Mouse (Mus musculus) lung, adult 2 months (tissue): ENCODE data around the gene BC048507. TPM values are rescaled to one million over a fixed set of nuclear protein-coding genes. Genes with fewer than 3 reads are reported as not detected.
"Not testable (repeated sequence)": the region's sequence is repeated elsewhere in the genome, so short reads cannot be mapped to it uniquely, and the experiment has no call there.

Source experiments
- DNase-seq: peaks from one replicate; pipeline ENCODE4 v3.0.0; 2022
- H3K4me1 ChIP-seq: fragments of 200-500 bp; 2 replicates; pipeline ENCODE4 v1.6.1; 2011; ENCODE audit warnings: low read length; ENCODE audit not compliant: control insufficient read depth, insufficient read depth
- H3K4me3 ChIP-seq: fragments of 200-500 bp; replicated peaks from 2 replicates; pipeline ENCODE3; 2011; ENCODE audit warnings: low read depth, mild to moderate bottlenecking, control low read depth, low read length; ENCODE audit errors: extremely low read depth
- CTCF ChIP-seq: fragments of 200-500 bp; IDR thresholded peaks from 2 replicates; pipeline ENCODE4 v1.5.1; 2011; ENCODE audit warnings: mild to moderate bottlenecking, low read length, control low read depth; ENCODE audit not compliant: insufficient read depth
- POLR2A ChIP-seq: fragments of 200-500 bp; IDR thresholded peaks from 2 replicates; pipeline ENCODE4 v1.6.1; 2011; ENCODE audit warnings: low read depth, mild to moderate bottlenecking, control low read depth, low read length, borderline replicate concordance; ENCODE audit errors: extremely low read depth
- WGBS: fragments of 180-500 bp; shearing (Covaris S2); methylation state at CpG from one replicate; pipeline ENCODE4 v1.1.7; 2018; 5-methylcytosine and 5-hydroxymethylcytosine counted together
- polyA plus RNA-seq: library from polyadenylated mRNA; depleted of rRNA; stranded (reverse); fragments of >200 nt; gene quantifications from 2 replicates; pipeline ENCODE4 v1.2.3, GENCODE M21; 2012; rRNA removed

BC048507 gene
- polyA plus RNA-seq, 1 experiment = not detected

DNA sequence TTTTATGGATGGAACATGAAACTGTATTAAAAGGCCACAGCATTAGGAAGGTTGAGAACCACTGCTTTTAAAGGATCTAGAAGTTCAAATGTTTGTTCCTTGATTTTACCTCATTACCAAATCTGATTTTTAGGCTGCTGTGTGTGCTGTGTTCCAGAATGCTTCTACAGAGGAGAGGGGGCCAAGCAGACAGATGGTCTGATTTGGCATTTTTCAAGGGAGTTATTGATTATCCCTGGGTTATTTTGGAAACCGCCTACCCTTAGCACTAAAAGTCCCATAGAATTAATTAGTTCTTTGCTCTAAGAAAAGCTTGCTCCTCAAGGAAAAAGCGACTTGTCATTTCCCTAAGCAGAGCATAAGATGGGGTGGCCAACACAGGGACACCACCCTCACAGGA, 9.1 kb upstream of the BC048507 start:
- no peaks in the 10 kb centered on the region for H3K4me1 ChIP-seq
- WGBS = 80% methylated on average over 2 of the region's 2 CpGs
- DNase-seq = no peak
- TF ChIP-seq CTCF (no peak), POLR2A (no peak)
- H3K4me3 ChIP-seq = no peak overlapping the region

DNA sequence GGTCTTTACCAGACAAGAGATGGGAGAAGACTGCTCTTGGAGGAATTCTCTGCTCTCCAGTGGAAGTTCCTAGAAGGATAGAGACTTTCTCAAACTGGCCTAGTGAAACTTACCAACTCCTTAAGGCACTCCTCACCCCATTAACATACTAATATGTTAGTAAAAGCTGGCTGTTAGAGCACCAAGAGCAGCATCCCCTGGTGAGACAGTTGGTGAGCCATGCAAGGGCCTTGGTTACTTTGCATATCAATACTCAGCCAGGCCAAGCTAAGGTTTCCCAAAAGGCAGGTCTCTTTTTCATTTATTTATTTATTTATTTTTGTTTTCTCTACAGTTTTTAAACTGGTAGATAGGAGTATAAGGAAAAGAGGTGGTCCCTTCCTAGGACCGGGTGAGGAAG, 5.8 kb upstream of the BC048507 start:
- WGBS = 4% methylated on average over 1 of the region's 1 CpGs
- Histone ChIP-seq H3K4me3 (no peak overlapping the region), H3K4me1 (no peaks in the 10 kb centered on the region)
- TF ChIP-seq POLR2A = no peak
- TF ChIP-seq CTCF = no peak
- no peak for DNase-seq

DNA sequence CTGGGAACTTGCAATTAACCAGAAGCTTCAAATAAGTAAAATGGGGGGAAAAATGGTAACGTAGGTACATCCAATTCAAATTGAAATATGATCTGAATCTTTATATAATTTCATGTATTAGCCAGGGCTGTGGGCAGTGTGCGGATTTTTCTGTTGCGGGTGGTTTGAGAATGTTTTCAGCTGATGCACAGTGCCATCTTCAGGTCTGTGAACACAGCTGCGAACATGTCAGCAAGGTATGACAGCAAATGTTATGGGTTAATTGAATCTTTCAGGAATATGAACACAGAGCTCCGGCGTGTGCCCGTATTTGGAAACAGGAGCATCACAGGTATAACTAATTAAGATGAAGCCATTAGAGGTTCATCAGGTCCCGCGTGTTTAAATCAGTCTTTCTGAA, 618 bp upstream of the BC048507 start:
- DNase-seq = no peak
- Histone ChIP-seq H3K4me1 (no peaks in the 10 kb centered on the region), H3K4me3 (no peak overlapping the region)
- WGBS = 78% methylated on average over 9 of the region's 9 CpGs
- TF ChIP-seq POLR2A (no peak), CTCF (no peak)

DNA sequence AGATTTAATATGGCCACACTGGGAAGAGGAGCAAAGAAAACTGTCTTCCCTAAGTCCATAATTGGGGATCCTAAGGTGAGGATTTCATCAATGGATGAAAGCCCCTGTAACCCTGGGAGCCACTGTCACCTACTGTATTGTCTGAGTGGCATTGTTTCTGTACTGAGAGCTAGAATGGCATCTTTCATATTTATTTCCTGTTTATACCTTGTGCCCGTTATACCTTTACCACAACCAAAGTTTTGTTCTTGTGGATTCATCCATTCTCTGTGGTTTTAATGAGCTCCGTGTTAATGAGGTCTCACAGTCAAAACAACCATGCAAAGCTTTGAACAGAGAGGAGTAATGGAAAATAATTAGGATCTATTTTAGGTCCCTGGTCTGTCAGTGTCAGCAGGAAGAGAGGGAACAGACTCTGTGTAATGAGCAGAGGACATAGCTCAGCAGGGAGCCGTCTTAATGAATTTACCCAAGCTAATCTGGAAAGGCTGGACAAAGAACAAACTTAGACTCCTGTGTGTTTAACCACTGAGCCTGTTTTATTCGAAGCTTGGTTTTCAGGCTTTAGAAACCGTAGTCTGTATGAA, 1.7 kb downstream of the BC048507 start:
- no peak for DNase-seq
- 50% methylated on average over 5 of the region's 5 CpGs for WGBS
- Histone ChIP-seq H3K4me3 (no peak overlapping the region), H3K4me1 (no peaks in the 10 kb centered on the region)
- TF ChIP-seq CTCF (no peak), POLR2A (no peak)

DNA sequence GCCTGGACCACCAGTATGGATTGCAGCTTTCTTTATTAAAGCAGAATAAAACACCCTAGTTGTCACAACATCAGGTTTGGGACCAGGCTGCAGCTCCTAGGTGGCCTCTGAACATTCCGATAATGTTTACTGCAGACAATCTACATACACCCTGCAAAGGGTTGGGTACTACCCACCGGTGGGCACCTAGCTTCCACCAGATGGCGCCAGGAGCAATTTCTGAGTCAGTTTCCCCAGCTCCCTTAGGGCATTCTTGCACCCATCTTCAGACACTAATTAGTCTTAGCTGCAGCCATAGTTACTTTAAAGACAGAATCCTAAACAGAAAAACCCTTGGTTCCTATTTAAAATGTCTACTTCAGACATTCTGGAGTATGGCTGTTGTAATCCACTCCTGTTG, 4.8 kb downstream of the BC048507 start:
- Histone ChIP-seq H3K4me1 (no peaks in the 10 kb centered on the region), H3K4me3 (no peak overlapping the region)
- DNase-seq = no peak
- 33% methylated on average over 3 of the region's 3 CpGs for WGBS
- TF ChIP-seq POLR2A (no peak), CTCF (peak; percentile 30; the same call in 1 of the 2 replicates)

DNA sequence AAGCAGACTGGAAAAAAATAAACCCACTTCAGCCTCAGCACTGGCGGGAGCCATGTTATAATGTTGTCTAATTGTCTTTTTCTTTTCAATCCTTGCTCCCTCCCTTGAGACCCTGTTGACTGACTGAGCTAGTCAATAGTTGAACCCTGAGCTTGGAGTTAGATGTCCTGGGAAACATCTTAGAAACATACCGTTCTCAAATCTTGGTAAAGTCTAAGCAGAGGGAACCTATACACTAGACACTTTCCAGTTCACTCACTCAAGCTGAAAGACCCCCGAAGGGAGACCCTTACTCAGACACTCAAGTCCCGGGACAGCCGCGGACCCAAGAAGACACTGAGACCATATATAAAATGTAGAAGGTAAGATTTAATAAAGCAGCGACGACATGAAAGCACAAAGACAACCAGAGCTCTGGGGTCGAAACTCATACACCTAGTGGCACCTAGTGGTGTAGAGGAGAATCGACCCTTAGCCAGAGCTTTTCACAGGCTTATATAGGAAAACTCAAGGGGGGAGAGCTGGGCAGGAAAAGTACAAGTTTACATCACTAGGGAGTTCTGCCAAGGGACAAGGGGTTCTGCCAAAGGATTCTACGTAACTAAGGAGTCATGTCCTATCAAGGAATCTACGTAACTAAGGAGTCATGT, 13.0 kb downstream of the BC048507 start:
- WGBS = 31% methylated on average over 7 of the region's 12 CpGs
- DNase-seq, H3K4me3 ChIP-seq, H3K4me1 ChIP-seq: not testable (repeated sequence)

DNA sequence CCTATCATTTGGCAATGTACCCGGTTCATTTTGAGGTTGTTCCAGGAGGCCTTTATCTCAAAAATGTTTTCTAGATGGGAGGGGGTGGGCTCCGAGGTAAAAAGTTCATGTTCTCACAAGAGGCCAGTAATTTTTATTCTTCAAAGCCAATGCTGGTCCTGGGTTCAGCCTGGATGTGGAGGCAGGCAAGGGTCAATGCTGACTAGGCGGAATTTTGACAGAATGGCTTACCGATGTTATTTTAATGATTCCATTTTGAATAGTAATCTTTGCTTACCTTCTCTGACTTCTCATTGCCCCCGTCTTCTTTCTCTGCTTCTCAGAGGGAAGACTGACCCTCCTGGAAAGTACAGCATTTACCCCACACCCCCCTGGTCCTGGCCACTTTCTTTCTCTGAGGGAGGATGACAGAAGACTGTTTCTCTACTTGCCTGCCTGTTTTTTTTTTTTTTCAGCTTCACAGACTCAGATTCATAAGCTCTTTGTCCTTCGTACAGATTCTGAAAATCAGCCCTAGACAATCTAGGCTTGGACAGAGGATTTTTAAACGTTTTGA, 13.7 kb downstream of the BC048507 start:
- TF ChIP-seq CTCF (no peak), POLR2A (no peak)
- no peak for DNase-seq
- H3K4me1 ChIP-seq = no peaks in the 10 kb centered on the region
- WGBS = 40% methylated on average over 6 of the region's 7 CpGs
- no peak overlapping the region for H3K4me3 ChIP-seq

DNA sequence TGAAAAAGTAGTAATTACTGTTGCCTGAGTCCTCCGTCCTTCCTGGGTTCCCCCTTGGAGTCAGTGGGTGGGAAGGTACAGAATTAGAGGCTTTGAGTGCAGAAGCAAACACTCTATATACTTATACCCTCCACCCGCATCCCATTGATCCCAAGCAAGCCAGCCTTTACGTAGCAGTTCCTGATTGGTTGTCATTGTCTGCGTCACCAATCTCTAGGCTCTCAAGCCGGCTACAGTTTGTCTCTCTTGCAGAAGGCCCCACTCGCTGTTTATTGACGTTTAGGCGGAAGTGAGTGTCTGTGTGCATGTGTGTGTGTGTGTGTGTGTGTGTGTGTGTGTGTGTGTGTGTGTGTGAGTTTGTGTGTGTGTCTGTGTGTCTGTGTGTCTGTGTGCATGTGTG, 20.8 kb downstream of the BC048507 start:
- WGBS = 87% methylated on average over 8 of the region's 8 CpGs
- DNase-seq = no peak
- no peaks in the 10 kb centered on the region for H3K4me1 ChIP-seq
- TF ChIP-seq POLR2A (no peak), CTCF (no peak)
- H3K4me3 ChIP-seq = no peak overlapping the region

DNA sequence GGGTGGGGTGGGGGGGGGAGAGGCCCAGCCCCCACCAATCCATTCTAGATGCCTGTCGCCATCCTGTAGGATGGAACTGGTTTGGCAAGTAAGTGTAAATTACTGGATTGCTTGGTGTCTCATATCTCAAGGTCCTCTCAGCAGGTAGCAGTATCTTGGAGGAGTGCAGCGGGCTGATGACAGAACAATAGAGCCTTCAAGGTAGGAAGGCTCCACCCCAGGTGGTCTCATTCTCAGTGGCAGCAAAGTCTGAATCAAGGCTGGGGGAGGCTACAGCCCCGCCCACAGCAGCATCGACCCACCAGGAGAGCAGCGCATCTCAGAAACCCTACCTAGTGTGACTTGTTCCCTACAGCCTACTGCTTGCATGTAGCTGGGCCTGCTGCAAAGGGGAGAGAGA, 46.6 kb downstream of the BC048507 start:
- no peak for DNase-seq
- no peak overlapping the region for H3K4me3 ChIP-seq
- TF ChIP-seq POLR2A (no peak), CTCF (no peak)
- 30% methylated on average over 5 of the region's 5 CpGs for WGBS
- H3K4me1 ChIP-seq = no peaks in the 10 kb centered on the region

Other genes starting within 250 kb of the BC048507 start
- 0.34 and 0.45 TPM in 2 replicates for gene Gm49345, start 225.6 kb upstream of the BC048507 start, polyA plus RNA-seq
- 0.68 and 1.0 TPM in 2 replicates for gene Zfp729a, start 225.5 kb upstream of the BC048507 start, polyA plus RNA-seq
- 3.3 and 4.9 TPM in 2 replicates for gene Zfp738, start 176.3 kb upstream of the BC048507 start, polyA plus RNA-seq
- gene Zfp65, start 134.2 kb upstream of the BC048507 start, polyA plus RNA-seq = 0.75 and 0.84 TPM in 2 replicates
- 0.50 and 1.0 TPM in 2 replicates for gene Zfp85, start 108.1 kb upstream of the BC048507 start, polyA plus RNA-seq
- 0.46 and 1.2 TPM in 2 replicates for gene Zfp493, start 83.6 kb upstream of the BC048507 start, polyA plus RNA-seq
- gene Zfp273, start 49.6 kb upstream of the BC048507 start, polyA plus RNA-seq = 0.31 and 0.72 TPM in 2 replicates
- 0.27 and 0.82 TPM in 2 replicates for gene Gm10037, start 32.2 kb upstream of the BC048507 start, polyA plus RNA-seq